Mouse (Mus musculus): ENCODE measurements around the gene Npnt.

The Npnt gene

DNA sequence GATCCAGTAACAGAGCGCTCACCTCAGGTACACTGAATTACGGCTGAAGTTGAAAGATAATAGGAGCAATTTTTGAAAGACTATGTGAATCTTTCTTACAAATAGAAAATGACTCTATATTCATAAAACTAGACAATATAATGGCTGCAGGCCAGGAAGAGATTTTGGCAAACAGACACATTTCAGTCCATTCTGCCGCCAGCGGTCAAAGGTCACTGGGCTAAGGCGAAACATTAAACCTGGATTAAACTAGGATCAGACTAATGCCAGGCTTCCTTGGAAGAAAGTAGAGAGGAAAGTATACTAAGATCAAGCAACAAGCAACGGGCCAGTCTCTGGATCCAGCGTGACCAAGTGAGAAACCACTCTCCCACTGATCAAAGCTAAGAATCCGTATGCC is 11.1 kb downstream of the Npnt start:
- no peak for DNase-seq (ENCODE audit: low spot score)

- no peak for DNase-seq (ENCODE audit: low spot score)
Measured at GRCm38 (mm10) chr3:132934649-132935048, 15.4 kb downstream of the Npnt start.

DNA sequence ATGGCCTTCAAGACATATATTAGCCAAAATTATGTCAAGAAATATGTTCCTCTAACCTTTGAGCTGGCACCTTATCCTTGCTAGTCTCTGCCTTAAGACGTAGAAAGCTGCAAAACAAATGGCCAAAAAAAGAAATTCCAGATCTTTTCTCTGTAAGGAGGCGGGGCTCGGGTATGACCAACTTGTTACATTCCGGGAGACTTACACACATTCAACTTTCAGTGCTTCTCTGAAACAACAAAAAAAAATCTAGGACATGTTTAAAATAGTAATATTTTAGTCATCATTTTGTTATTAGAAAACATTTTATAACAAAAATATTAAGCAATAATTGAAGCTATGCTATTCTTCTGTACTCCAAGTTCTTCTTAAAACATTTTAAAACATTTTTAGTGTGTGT is 18.6 kb downstream of the Npnt start:
- no peak for DNase-seq (ENCODE audit: low spot score)

DNA sequence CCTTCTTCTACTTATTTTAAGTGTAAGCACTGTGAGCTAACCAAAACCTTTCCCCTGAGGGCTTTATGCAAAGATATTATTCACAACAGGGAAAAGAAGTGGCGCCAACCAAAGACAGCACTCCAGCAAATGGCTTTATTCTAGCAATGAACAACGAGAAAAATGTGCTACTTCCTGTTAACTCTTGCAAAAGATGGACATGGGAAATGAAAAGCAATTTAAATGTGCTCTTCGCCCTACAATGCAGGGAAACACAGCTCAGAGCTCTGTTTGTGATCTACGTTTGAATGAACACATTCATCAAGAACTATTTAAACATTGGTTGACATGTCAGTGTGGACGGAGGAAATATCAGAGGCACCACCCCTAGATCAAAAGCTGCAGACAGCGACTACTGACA is 20.2 kb downstream of the Npnt start:
- DNase-seq (ENCODE audit: low spot score): no peak

DNA sequence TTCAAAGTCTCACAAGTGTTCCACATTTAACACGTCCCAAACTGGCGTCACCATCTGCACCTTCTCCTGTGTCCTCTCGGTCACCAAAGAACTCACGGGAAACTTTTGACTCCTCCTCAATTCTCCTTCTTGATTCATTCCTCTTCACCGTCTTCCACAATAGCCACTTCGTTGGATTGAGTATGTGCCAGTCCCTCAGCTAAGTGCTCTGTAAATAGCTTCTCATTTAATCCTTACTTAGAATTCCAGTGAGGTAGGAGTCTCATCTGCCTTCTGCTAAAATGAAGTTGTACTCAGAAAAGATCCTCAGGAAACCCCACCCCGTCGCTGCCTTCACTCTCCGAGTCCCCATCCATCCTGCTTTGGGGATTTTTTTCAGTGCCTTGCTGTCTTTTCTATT is 21.9 kb downstream of the Npnt start:
- no peak for DNase-seq (ENCODE audit: low spot score)

DNA sequence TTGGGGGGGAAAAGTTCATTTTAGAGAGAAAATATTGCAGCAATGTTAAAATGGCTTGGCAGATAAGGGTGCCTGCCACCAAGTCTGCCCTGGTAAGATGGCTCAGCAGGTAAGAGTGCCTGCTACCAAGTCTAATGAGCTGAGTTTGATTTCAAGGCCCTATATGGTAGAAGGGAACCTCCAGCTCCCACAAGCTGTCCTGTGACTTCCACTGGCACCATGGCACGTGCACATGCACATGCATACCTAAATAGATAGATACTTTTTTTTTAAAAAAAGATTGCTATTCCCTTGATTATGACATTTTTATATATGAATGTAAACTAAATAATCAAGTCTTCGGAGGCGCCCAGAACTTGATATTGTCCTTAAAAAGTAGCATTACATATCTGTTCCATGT is 30.3 kb downstream of the Npnt start:
- no peak for DNase-seq (ENCODE audit: low spot score)

GRCm38 (mm10) chr3:132919240-132919639 is 30.9 kb downstream of the Npnt start:
- DNase-seq (ENCODE audit: low spot score): no peak

DNA sequence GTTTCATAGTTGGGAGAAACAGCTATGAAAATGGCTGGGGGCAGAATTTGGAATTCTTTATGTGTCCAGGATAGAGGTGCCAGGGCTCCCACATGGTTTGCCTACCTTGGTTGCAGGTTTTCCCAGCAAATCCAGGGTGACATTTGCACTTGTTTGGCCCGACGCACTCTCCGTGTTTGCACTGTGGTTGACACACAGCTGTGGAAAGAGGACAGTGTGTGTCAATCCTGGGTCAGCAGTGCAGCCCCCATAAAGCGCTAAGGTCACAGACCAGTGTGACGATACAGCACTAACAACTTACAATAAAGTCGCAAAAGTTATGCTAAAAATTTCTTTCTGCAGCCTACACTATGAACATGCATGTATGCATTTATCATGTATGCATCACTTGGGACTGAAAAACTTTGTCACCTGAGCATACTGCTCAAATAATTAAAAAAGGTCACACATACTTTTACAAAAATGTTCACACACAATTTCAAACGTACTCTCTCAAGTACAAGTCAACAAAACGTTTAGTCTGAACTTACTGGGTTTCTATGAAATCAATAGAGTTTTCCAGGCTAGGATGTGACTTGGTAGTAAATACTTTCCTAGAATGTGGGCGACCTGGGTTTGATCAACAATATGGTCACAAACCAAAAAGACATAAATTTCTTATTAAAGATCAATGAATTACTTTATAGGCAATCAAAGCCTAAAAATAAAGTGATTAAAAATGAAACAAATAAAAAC is 32.6 kb downstream of the Npnt start:
- DNase-seq (ENCODE audit: low spot score): no peak

DNA sequence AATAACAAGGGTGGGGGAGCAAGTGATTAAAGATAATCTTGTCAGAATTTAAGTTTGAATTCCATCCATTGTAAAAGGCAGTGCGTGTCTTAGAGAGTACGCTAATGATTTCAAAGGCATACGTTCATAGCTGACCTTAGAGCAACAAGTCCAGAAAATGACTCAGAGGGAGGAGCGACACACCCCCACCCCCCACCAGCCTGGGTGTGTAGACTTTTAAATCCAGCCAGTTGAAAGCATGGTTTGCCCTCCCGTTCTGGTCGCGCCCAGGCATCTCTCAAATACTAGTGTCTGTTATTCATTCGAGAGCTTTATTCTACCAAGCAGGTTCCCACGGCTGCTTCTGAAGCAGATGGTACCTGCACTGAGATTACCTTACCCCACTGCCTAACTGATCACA is 34.4 kb downstream of the Npnt start:
- no peak for DNase-seq (ENCODE audit: low spot score)

DNA sequence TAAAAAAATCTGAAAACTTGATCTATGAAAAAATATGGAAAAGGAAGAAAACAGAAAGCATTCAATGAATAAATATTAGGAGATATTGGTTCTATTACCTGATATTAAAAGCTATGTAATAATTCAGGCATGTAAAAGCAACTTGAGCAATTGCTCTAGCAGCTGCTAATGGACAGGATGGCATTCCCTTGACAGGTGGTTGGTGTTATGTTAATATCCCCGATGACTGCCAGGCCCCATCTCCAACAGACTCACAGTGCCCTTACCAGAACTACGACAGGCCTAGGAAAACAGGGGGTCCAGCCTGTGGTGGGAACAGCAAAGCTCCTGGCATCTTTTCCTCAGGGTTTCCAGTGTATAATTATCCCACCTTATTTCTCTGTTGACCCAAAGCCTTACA is 37.7 kb downstream of the Npnt start:
- DNase-seq (ENCODE audit: low spot score): no peak

GRCm38 (mm10) chr3:132911716-132912115 is 38.4 kb downstream of the Npnt start:
- DNase-seq (ENCODE audit: low spot score): no peak

DNA sequence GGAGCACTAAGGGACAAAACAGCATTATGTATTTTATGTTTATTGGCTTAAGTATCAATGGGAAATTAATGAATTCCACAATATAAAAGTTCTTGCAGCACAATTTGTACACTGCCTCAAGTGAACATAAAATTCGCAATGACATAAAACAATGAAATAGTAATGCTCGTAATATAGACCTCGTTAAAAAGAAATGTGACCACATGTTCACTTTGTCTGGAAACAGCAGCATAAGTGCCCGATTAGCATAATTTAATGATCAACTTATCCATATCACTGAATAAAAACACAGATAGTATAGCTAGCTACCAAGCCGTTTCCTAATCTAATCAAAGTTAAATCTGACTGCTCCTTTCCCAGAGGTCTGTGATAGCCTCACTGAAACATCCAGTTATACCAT is 39.4 kb downstream of the Npnt start:
- DNase-seq (ENCODE audit: low spot score): no peak

- no peak for DNase-seq (ENCODE audit: low spot score)
Measured at GRCm38 (mm10) chr3:132909736-132910135, 40.4 kb downstream of the Npnt start.

DNA sequence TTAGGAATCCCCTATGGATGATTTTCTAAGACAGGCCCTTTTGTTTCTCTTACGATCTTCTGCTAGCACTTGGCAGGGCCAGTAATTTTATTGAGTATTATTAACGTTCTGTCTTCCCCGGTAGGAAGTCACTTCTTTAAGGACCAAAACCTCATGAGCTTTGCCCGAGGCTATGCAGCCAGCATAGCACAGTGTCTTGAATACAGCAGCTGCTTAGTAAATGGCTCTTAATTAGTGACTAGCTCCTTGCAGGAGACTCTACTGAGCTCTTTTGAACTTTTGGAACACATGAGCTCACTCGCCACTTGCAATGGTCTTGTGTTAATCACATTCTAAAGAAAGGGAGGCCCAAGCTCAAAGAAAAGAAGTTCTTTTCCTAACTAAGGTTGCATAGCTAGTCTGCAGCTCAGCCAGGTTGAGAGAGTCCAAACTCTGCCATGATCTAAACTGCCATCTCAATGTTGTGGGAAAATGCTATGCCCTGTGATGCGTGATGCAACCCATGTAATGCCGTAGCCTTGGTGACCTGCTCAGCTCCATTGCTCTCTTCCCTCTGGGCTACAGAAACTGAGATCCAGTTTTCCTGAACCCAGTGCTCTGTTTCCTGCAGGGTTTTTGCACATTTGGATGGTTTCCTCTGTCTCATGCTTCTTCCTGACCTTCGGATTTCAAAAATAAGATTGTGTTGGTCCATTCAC is 42.4 kb downstream of the Npnt start:
- DNase-seq (ENCODE audit: low spot score): no peak

DNA sequence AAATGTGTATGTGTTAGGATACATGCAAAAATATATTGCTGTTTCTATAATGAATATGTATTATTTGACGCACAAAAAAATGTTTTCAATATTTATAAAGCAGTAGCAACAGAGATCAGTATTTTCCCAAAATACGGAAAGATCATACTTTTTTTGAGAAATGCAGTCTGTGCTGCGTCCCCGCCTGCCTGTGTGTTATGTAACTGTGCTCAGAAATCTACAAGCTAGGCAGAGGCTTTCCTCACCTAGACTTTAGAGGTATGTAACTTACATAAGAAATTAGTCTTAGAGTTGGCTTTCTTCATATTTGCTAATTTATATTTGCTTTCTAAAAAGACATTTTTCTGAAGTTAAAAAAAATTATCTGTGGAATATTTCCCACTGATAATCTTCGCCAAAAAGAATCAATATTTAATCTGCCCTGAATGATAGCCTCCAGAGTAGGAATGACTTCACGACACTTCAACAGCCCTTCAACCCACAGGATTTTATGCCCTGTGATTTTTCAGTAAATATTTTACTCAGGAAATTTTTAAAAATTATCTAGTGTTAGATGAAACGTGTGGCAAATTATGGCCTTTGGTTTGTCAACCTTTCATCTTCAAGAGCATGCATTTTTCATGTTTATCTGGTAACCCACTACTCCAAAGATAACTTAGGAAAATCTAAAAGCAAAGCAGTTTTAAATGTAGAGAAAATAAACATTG is 44.7 kb downstream of the Npnt start:
- DNase-seq (ENCODE audit: low spot score): no peak

DNA sequence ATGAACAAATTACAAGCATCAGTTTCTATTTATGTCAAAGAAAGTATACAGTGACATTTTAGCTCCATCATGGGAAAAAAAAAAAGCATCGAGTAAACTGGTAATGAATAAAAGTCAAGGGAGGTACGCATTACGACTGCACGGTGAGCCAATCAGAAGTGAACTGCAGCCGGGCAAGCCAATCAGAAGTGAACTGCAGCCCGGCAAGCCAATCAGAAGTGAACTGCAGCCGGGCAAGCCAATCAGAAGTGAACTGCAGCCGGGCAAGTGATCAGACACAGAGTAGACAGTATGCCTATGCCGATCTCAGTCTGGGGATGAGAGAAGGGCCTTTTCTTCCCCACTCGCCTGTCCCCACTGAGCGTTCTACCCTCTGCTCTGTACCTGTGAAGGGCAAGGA is 46.7 kb downstream of the Npnt start:
- DNase-seq (ENCODE audit: low spot score): no peak

DNA sequence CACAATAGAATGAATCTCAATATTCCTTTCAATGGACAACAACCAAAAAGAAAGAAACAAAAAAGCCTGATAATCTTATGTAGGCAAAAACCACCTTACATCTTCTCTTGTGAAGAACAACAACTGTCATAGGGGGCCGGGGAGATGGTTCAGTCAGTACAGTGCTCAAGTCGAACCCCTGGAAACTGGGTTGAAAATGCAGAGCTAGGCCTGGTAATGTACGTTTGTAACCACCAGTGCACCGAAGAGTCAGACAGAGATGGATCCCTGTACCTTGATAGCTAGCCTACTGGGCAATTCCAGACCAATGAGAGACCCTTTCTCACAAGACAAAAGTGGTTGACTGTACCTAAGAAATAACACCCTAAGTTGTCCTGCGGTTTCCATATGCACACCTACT is 47.2 kb downstream of the Npnt start:
- no peak for DNase-seq (ENCODE audit: low spot score)

GRCm38 (mm10) chr3:132902206-132902605 is 47.9 kb downstream of the Npnt start:
- DNase-seq (ENCODE audit: low spot score): no peak

DNA sequence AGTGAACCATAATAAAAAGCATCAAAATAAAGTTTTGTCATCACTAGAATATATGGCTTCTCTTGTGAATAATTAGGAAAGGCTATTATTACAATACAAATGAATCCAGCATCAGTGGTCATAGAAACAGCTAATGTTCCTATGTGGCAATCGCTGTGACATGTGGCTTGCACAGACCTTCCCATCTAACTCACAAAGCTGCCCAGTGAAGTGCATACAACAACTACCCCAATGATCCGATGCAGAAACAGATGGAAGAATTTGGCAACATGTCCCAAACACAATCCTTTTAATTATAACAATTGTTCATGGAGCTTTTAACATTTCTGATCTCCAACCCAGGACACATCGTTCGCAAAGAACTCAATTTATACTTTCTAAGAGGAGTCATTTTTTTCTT is 52.2 kb downstream of the Npnt start:
- no peak for DNase-seq (ENCODE audit: low spot score)

- DNase-seq (ENCODE audit: low spot score): no peak
Measured at GRCm38 (mm10) chr3:132897390-132897789, 52.7 kb downstream of the Npnt start.

- DNase-seq (ENCODE audit: low spot score): no peak
Measured at GRCm38 (mm10) chr3:132894086-132894485, 56.0 kb downstream of the Npnt start.

DNA sequence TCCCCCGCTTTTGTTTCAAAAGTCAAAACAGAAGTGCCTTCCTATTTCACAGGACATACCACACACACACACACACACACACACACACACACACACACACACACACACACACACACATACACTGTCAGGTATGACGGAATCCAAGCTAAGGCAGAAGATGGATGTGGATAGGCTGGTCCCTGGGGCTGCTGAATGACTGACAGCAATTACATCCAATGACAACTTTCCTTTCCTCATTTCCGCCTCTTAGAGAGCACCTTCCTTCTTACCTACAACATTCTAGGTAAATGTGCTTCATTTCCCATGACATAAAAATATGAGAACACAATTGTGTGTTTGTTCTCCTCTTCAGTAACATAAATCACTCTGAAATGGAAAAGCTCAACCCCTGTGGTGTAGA is 56.4 kb downstream of the Npnt start:
- no peak for DNase-seq (ENCODE audit: low spot score)

DNA sequence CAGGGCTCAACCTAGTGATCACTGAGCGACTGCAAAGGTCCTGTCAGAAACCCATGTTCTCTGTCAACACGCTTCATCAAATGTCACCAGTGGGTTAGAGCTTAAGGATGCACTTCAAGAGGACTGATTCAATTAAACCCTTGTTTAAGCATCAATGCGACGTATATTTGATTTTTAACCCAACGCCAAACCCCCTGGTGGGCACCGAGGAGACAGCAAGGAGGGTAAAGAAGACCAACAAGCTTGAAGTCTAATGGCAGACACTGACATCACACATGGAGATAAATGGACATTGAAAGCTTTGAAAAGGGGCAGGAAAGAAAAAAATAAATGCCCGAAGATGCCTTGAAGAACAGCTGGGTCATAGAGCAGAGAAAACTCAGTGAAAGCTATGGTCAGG is 57.0 kb downstream of the Npnt start:
- DNase-seq (ENCODE audit: low spot score): no peak

All from yolk sac, embryonic 10.5 days (tissue).